Mouse (Mus musculus) embryonic fibroblast, embryonic 13.5 days (primary cell): ENCODE results near the gene Sec14l5.

Experiments
- CTCF ChIP-seq: IDR thresholded peaks from 2 replicates; pipeline ENCODE4 v1.5.1; 2011; ENCODE audit warnings: mild to moderate bottlenecking, control low read depth, low read length, moderate library complexity, borderline replicate concordance; ENCODE audit not compliant: insufficient read depth
- POLR2A ChIP-seq: IDR thresholded peaks from 2 replicates; pipeline ENCODE4 v1.6.1; 2011; ENCODE audit warnings: low read depth, mild to moderate bottlenecking, control low read depth, low read length, moderate library complexity

- TF ChIP-seq POLR2A (no peak), CTCF (no peak)
Measured at GRCm38 (mm10) chr16:5222140-5222539, 75.2 kb downstream of the Sec14l5 start, which contains the start of gene AU021092.
